Mouse (Mus musculus) brain, embryonic 14.5 days (tissue): ENCODE measurements around the gene Card19.

Experiments
- CTCF ChIP-seq: fragments of 200-500 bp; IDR thresholded peaks from 2 replicates; pipeline ENCODE4 v1.5.1; 2012; ENCODE audit warnings: inconsistent platforms, mild to moderate bottlenecking, moderate library complexity, borderline replicate concordance; ENCODE audit not compliant: insufficient read depth, insufficient read length; ENCODE audit errors: extremely low read depth
- POLR2A ChIP-seq: fragments of 200-500 bp; IDR thresholded peaks from 2 replicates; pipeline ENCODE4 v1.6.1; 2012; ENCODE audit warnings: mild to moderate bottlenecking, inconsistent platforms, borderline replicate concordance; ENCODE audit not compliant: poor library complexity, insufficient read depth, insufficient read length, severe bottlenecking; ENCODE audit errors: extremely low read depth

- TF ChIP-seq CTCF, result no peak
- no peak for TF ChIP-seq POLR2A
Observed at GRCm38 (mm10) chr13:49198734-49199133, 17.1 kb downstream of the Card19 start.
